Mouse (Mus musculus): Measurements from ENCODE around the gene Ehd4.

DNA sequence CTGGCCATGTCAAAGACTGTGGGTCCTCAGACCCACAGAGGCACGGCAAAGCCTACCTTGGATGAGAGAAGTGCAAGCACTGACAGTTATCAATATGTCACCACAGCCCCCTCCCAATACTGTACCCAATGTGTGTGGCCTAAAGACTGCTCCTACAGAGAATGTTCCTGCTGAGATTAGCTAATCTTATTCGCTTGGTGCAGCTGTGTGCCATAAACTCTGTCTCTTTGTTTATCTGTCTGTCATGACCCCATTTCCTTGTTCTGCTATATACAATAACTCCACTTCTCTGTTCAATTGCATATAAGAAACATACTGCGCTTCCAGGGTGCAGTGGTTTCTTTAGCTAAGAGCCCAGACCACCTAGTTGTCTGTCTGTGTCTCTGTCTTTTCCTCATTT, 48.5 kb downstream of the Ehd4 start:
- no peak for TF ChIP-seq ZMIZ1 (IDR thresholded peaks at IDR 0.05; ENCODE audit: low read depth, low read length)
- TF ChIP-seq MYC (IDR thresholded peaks at IDR 0.05; ENCODE audit: low read depth, low read length) = no peak
- no peak for TF ChIP-seq CTCF (conservative IDR thresholded peaks at IDR 0.05 in 1 of 2, IDR thresholded peaks at IDR 0.05 in 1 of 2; ENCODE audit: low read depth in 2 of 2, low read length in 2 of 2)
- no peak for TF ChIP-seq EP300 (IDR thresholded peaks at IDR 0.05; ENCODE audit: low read length)
- TF ChIP-seq POLR2A (IDR thresholded peaks at IDR 0.05; ENCODE audit: low read depth, low read length) = no peak
- no peak for TF ChIP-seq RCOR1 (conservative IDR thresholded peaks at IDR 0.05; ENCODE audit: low read depth, low read length)
- TF ChIP-seq GABPA (IDR thresholded peaks at IDR 0.05; ENCODE audit: insufficient replicate concordance, low read depth, low read length) = no peak
- no peak for TF ChIP-seq ZKSCAN1 (IDR thresholded peaks at IDR 0.05; ENCODE audit: borderline replicate concordance, low read depth, low read length)
- no peak for TF ChIP-seq NELFE (IDR thresholded peaks at IDR 0.05; ENCODE audit: low read depth, low read length)
- TF ChIP-seq USF2 (conservative IDR thresholded peaks at IDR 0.05; ENCODE audit: low read depth, low read length) = no peak
- TF ChIP-seq ZNF384 (IDR thresholded peaks at IDR 0.05; ENCODE audit: low read depth, low read length) = no peak
- TF ChIP-seq HCFC1 (IDR thresholded peaks at IDR 0.05; ENCODE audit: low read depth, low read length) = no peak
- TF ChIP-seq PAX5 (IDR thresholded peaks at IDR 0.05; ENCODE audit: low read length) = no peak
- no peak for TF ChIP-seq TCF12 (IDR thresholded peaks at IDR 0.05; ENCODE audit: low read depth, low read length)

Data from CH12.LX (cell line).